Mouse (Mus musculus) right cerebral cortex, postnatal 4 days (tissue): ENCODE measurements around the gene Pfdn5.
A peak's percentile ranks its signal among the peaks of the same experiment; 100 is the strongest.

Experiments used
- DNase-seq: peaks from one replicate; pipeline ENCODE4 v3.0.0-alpha.2; 2022

The Pfdn5 gene

DNA sequence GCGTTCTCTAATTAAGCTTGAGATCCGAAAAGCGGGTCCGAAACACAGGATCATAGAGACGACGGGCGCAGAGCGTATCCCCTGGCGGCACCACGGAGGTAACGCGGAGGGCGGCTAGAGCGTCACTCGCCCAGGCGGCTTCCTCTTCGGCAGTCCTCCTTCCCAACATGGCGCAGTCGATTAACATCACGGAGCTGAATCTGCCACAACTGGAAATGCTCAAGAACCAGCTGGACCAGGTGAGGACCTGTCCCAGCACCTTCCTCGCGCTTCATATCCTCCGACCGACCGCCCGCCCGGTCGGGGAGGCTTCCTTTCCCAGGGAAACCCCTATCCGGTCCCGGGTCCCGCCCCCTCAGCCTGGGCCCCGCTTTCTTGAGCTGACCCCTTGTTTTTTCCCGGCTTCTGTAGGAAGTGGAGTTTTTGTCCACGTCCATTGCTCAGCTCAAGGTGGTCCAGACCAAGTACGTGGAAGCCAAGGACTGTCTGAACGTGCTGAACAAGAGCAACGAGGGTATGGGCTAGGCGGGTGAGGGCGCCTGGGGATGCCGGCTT lies at the start of gene Pfdn5:
TSS of gene Pfdn5 (plus strand) at position 95 of the 555 bp plus-strand sequence.
- DNase-seq: peak; percentile 86

DNA sequence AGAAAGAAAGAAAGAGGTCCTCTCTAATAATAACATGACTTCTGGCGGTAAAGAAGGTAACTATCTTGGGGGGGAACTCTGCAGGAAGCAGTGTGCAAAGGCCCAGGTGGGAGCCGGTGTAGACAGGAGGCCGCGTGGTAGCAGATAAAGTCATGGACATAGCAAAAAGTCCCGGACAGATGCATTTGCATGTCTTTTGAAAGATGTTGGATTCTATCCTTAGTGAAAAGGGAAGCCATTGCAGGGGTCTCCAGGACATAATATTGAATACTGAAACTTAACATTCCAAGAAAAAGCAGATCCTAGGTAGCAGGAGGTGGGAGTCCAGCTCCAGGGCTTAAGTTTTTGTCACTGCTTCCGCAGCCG lies 47.2 kb upstream of the Pfdn5 start:
- DNase-seq: no peak

DNA sequence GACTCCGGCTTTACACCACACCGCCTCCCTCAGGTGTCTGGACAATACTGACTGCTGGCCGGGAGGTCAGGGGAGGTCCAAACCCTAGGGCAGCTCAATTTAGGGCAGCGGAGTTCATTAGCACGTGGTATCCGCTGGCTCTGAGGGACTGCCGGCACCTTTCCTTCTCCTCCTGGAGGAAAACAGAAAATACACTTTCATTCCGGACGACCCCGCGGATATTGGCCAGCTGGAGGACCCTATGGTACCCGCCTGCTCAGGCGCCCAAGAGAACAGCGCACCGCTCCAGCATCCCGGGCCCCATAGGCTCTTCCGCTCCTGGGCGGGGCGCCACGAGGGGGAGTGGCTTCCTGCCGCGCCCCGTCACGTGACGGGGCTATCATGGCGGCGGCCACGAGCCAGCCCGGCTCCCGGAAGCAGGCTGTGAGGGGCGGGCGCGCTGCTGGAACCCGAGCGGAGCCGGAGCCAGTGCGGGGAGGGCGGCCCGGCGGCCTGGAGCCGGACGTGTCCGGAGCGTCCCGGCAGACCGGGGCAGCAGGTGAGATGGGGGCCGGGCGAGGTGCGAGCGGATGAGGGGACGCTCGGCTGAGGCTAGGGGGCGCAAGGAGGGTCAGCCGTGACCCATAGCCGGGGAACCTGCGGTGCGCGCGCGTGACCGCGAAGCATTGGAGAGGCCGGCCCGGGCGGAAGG lies 46.7 kb upstream of the Pfdn5 start, which contains the start of gene Mfsd5:
TSS of gene Mfsd5 (plus strand) at position 363 of the 691 bp plus-strand sequence.
- DNase-seq: peak; percentile 95

DNA sequence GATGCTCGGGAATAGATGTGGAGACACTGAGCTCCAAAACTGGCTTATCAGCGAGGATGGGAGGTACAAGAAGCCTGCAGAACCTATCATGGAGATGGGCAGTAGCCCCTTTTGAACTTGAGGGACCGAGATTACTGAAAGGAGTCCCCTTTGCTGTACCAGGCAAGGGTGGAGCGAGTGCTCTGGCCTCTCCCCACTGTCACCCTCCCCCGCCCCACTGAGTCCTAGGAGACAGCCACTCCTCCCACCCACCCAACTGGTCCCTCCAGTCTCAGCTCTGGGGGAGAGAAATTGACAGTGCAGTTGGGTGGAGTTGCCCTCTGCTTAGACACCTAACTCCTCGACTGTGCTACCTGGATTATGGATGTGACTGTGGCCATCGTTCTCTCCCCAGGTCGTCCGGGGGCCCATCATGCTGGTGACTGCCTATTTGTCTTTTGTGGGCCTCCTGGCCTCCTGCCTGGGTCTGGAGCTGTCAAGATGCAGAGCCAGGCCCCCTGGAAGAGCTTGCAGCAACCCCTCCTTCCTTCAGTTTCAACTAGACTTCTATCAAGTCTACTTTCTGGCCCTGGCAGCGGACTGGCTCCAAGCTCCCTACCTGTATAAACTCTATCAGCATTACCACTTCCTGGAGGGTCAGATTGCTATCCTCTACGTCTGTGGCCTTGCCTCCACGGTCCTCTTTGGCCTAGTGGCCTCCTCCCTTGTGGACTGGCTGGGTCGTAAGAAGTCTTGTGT lies 46.0 kb upstream of the Pfdn5 start:
- DNase-seq: no peak

DNA sequence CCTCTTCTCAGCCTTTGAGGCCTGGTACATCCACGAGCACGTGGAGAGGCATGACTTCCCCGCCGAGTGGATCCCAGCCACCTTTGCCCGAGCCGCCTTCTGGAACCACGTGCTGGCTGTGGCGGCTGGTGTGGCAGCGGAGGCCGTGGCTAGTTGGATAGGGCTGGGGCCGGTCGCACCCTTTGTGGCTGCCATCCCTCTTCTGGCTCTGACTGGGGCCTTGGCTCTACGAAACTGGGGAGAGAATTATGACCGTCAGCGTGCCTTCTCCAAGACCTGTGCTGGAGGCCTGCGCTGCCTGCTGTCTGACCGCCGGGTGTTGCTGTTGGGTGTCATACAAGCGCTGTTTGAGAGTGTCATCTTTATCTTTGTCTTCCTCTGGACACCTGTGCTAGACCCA lies 45.3 kb upstream of the Pfdn5 start:
- DNase-seq: no peak

DNA sequence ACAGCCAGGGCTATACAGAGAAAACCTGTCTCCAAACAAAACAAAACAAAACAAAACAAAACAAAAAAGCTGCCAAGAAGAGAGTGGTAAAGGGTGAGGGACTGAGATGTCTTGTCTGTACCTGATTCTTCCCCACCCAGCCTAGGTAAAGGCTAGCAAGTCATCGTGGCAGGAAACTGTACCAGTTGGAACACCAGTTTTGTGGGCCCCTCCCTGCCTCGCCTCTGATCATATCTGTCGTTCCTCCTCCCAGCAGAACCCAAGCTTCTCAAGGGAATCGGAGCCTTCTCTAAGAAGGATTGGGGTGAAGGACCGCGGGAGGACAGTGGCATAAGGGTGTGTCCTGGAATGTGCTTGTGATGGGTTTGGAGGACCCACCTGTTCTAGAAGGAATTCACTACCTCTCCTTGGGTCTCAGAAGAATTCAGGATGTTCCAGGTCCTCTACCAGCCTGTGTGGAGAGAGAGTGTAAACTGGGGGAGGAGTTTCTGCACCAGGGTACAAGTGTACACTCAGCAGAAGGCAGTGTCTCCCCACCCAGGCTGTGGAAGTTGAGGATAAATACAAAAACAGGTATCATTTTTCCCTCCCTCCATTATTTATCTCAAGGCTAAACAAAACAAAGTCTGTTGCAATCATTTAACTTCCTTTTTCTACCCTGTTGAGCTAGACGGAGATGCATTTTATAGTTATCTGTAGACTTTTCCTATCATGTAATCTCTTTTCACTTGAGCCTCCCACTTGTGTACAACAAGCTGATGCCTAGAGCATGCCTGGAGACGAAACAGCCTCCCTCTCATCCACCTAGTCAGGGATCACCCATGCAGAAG lies 43.2 kb upstream of the Pfdn5 start:
- no peak for DNase-seq

DNA sequence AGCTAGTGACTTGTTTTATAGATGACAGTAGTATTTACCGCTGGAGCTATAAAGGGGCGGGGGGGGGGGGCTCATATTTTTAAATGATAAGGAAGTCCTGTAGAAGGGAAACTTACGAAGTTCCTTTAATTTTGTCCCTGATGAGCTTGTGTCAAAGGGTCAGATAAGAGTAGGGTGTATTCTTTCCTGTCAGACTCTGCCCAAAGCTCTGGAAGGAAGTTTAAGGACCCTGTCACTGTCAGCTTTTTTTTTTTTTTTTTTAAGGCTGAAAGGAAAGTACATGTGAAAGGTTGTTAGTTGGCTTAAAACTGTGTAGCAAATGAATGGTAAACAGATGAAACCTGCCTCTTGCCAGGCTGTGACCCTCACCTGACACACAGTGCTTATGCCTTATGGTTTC lies 42.3 kb upstream of the Pfdn5 start:
- no peak for DNase-seq

DNA sequence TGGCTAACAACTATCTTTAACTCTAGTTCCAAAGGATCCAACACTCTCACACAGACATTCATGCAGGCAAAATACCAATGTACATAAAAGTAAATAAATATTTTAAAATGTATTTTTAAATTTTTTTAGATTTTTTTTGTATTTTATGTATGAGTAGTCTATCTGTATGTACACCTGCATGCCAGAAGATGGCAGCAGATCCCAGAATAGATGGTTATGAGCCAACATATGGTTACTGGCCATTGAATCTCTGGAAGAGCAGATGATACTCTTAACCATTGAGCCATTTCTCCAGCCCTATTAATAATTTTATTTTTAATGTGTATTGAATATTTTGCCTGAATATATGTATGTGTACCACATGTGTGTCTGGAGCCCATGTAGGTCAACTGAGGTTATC lies 38.5 kb upstream of the Pfdn5 start:
- no peak for DNase-seq

DNA sequence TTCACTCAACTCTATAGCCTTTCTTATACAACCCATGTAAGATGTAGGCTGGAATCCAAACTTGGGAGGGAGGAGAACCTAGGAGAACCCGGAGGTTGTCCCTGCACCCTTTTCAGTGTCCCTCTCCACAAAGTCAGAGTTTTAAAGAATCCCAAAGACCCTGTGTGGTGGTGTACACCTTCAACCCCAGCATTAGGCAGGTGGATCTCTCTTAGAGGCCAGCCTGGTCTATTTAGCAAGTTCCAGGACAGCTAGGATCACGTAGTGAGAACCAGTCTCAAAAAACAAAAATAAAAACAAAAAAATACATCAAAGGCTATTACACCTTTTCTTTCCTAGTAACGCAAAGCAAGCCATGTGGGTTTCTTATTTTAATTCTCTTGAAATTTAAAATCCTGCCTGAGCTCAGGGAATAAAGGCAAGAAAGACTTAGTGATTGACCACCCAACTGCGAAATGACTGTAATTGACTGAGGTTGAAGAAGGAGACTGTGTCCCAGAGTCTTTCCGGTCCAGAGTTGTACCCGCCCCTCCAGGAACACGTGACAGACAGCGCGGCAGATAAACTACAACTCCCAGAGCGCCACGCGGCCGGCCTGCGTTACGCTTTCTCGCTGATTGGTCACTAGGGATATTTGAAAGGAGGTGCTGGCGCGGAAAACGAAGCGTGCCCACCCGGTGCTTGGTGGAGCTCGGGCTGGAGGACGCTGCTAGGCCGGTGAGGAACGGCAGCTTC lies 30.1 kb upstream of the Pfdn5 start, which contains the start of gene Espl1:
TSS of gene Espl1 (plus strand) at position 634 of the 735 bp plus-strand sequence.
- DNase-seq: peak; percentile 92

DNA sequence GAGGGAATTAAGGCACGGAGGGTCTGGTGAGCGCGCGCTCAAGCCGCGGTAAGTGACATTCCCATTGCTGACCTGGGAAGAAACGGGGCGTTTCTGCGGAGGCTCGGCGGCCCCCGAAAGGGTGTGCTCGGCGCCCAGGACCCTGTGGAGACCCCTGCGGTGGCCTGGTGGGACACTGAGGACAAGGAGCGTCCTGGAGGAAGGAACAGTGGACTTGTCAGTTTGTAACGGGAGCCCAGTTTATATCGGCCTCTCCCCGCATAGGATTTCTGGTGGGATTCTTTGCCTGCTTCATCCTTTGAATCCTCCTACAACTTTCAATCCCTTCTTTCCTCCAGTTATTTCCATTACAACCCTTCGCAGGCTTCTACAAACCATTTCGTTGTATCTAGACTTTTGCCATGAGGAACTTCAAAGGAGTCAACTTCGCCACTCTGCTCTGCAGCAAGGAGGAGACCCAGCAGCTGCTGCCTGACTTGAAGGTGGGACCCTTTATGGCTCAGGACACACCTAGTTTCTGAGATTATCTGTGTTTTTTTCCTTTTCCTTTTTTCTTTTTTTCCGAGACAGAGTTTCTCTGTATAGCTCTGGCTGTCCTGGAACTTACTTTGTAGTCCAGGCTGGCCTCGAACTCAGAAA lies 29.4 kb upstream of the Pfdn5 start:
- no peak for DNase-seq

DNA sequence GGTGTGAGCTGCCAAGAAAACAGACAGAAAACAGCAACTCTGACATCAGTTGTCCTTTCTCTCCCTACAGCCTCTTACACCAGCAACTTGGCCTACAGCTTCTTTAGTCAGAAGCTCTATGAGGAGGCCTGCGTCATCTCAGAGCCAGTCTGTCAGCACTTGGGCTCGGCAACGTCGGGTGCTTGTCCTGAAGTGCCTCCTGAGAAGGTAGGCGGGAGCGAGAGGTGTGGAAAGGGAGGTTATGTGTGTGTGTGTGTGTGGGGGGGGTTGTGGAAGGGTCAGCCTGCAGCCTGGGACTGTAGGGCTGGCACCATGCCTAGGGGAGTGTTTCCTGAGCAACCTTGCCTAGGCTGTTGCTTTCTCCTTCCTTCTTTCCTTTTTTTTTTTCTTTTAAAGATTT lies 23.4 kb upstream of the Pfdn5 start:
- DNase-seq: no peak

DNA sequence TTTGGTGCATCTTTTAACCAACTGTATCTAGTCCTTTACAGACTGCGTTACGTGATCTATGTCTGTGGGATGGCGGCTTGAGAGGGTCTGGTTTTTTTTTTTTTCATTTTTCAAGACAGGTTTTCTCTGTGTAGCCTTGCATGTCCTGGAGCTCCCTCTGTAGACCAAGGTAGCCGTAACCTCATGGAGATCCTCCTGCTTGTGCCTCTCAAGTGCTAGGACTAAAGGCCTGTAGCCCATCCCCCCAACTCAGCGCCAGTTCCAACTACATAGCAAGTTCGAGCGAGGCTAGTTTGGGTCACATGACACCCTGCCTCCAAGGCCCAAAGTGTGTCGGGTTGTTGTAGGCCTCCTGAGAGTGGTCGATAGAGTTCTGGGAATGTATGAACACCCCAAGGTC lies 17.2 kb upstream of the Pfdn5 start:
- no peak for DNase-seq

DNA sequence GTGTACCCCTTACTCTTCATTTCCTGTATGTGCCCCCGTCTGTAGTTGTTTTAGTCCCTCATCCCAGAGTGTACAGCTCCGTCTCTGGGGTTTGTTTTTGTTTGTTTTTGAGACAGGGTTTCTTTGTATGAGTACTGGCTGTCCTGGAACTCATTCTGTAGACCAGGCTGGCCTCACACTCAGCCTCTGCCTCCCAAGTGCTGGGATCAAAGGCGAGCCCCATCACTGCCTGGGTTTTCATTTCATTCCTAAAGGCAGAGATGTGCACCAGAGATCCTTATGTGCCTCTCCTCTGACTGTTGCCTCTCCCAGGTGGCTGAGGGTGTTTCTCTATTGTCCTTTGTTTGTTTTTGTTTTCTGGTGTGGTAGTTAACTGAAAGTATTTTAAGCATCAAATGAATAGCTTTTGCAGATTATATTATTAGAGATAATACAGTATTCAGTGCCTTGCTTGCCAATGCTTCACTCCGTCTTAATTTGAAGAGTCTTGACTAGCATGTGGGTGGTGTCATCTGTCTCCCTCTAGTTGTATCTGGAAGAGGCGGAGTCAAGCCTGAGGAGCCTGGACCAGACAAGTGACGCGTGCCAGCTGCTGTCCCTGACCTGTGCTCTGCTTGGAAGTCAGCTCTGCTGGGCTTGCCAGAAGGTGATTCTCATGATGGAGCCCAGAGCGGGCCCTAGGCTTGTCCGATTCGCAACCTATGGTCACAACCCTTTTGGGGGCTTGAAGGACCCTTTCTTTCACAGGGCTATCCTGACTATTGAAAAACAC lies 15.7 kb upstream of the Pfdn5 start:
- no peak for DNase-seq

DNA sequence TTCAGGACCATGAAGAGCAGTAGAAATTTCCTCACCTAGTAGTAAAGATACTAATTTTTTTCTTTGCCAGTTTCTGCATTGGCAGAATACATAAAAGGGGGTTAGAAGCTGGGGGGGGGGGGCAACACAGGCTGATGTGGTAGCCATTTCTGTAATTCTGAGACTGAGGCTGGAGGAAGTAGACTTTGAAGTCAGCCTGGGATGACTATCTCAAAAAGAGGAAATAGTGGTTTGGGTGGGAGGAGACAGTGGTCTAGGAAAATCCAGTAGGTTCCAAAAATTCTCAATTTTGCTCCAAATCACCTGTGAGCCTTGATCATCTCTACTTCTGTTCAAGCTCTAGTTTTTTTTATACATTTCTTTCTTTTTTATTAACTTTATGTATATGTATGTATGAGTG lies 14.4 kb upstream of the Pfdn5 start:
- no peak for DNase-seq

DNA sequence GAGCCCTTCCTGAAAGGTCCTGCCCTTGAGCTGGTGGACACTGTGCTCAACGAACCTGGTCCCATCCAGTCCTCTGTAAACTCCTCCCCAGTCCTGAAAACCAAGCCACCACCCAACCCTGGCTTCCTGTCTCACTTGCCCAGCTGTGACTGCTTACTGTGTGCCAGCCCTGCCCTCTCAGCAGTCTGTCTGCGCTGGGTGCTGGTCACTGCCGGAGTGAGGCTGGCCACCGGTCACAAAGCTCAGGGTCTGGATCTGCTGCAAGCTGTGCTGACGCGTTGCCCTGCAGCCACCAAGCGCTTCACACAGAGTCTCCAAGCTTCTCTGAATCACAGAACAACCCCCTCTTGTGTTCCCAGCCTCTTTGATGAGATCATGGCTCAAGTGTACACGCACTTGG lies 10.6 kb upstream of the Pfdn5 start:
- no peak for DNase-seq

DNA sequence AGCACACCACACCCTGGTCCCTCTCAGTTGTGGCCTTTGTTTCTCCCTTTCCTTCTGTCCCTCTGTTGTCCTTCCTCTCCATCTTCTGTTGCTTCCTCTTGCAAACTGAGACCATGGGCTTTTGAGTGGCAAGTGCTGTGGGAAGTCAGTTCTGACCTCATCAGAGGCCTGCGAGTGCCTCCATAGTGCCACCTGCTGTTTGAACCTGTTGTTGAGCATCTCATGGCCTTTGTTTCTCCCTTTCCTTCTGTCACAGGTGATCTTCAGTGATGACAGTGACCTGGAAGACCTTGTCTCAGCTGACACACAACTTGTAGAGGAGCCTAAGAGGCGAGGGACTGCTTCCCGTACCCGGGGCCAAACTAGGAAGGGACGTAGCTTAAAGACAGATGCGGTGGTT lies 9.7 kb upstream of the Pfdn5 start:
- peak; percentile 42 for DNase-seq

DNA sequence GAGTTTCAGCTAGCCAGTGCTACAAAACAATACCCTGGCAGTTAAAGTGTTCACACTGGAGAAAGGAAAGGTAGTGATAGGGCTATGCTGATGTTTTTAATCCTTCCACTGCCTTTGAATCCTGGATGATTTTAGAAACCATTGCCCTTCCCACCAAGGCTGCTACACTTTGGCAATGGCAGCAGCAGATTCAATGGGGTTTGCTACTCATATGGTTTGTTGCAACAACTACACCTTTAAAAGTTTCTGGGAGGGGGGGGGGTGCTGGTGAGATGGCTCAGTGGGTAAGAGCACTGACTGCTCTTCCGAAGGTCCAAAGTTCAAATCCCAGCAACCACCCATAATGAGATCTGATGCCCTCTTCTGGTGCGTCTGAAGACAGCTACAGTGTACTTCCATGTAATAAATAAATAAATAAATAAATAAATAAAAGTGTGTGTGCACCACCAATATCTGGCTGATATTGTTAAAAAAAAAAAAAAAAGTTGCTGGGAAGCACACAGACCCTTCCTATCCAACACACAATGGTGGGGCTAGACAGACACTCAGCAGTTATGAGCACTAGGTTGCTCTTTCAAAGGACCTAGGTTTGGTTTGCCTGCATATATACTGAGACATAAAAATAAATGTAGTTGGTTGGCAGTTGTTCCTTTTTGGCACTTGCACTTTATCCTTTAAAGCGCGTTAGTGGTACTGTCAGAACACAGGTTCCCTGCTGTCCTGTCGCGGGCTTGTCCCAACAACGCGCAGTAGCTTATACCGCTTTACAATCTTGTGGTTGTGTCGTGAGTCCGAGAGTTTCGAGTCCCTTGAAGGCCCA lies 1.1 kb upstream of the Pfdn5 start:
- DNase-seq: no peak

DNA sequence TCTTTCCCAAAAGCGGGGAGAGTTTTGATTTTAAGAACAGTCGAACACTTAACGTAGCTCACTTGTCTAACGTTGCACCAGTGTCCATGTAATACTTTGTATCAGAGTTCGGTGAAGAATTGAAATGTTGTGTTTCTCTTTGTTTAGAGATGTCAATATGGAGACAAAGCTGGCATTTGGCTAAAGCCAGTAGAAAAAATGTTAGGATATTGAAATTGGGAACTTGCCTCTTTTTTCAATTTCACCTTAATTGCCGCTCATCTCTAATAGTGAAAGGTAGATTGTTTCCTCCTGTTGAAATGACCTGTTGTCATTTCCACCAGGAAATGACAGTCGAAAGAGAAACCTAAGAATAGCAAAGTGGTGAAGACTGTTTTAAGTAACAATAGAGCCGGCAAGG lies 976 bp downstream of the Pfdn5 start:
- no peak for DNase-seq

DNA sequence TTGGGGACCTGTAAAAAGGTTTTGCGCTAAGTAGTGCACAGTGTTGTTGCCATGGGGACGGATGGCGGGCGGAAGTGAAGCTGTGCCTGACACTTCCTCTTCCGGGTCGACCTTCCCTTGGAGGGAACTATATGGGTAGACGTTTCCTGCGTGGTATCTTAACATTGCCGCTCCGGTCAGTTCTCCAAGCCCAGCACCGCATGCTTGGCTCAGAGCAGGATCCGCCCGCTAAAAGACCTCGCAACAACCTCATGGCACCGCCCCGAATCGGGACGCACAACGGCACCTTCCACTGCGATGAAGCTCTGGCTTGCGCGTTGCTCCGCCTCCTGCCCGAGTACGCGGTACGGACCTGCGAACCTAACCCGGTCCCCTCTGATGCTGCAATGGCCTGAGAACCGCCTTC lies 5.7 kb downstream of the Pfdn5 start, which contains the start of gene Myg1:
TSS of gene Myg1 (plus strand) at position 100 of the 406 bp plus-strand sequence.
- DNase-seq: peak; percentile 75

DNA sequence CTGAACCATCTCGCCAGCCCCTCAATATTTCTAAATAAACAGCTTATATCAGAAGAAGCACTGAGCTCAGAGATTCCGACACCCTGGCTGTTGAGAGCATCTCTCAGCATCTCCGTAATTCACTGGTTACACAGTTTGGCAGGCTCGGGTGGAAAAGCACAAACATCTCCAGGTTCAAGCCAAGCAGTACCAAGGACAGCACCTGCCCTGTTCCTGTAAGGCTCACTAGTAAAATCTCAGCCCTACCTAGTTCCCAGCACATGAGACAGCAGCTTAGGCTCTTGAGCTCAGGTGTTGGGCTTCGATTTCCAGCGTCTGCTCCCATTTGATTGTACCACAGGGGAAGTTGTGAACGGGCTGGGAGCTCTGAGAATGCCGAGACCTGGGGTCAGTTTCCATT lies 9.3 kb downstream of the Pfdn5 start:
- DNase-seq: no peak
